Mouse (Mus musculus): ENCODE measurements around the gene Dgki. TPM values are rescaled to one million over a fixed set of nuclear protein-coding genes. Genes with fewer than 3 reads are reported as not detected.

Gene Dgki
- total and polyA plus RNA-seq, 3 experiments: 4.4 to 8.7 (median 7.7) TPM

GRCm38 (mm10) chr6:37195766-37196165 lies 104.2 kb downstream of the Dgki start:
- H3K4me3 ChIP-seq (replicated peaks in 1 of 3; ENCODE audit: low read depth in 2 of 3, low read length in 2 of 3, poor library complexity in 1 of 3): no peak overlapping the region
- H3K9ac ChIP-seq (ENCODE audit: insufficient read depth, low read depth): no peak overlapping the region
- no peaks in the 10 kb centered on the region for H3K79me2 ChIP-seq (replicated peaks; ENCODE audit: control insufficient read depth, extremely low read depth, insufficient read depth, poor library complexity, severe bottlenecking)
- peaks cover 0 to 11% of the 10 kb centered on the region in 2 experiments for H3K36me3 ChIP-seq (replicated peaks in 1 of 2; ENCODE audit: control insufficient read depth in 1 of 2, insufficient read depth in 1 of 2, low read length in 1 of 2)
- TF ChIP-seq SMC3 (IDR thresholded peaks at IDR 0.05; ENCODE audit: low read depth, low read length): peak; percentile 14; the same call in 1 of the 2 replicates
- peak; percentile 30 for TF ChIP-seq RAD21 (IDR thresholded peaks at IDR 0.05; ENCODE audit: low read depth, low read length)
- TF ChIP-seq MEF2A (IDR thresholded peaks at IDR 0.05; ENCODE audit: borderline replicate concordance, low read depth, low read length): peak; percentile 58; the same call in 1 of the 2 replicates
- no peak for TF ChIP-seq POLR2A (IDR thresholded peaks at IDR 0.05; ENCODE audit: low read depth, low read length)
- no peak for TF ChIP-seq ELF1 (IDR thresholded peaks at IDR 0.05; ENCODE audit: low read depth, low read length)
- peak; percentile 54 for TF ChIP-seq ETS1 (conservative IDR thresholded peaks at IDR 0.05; ENCODE audit: low read depth, low read length)
- no peak for TF ChIP-seq ZNF384 (IDR thresholded peaks at IDR 0.05; ENCODE audit: low read depth, low read length)
- peak; percentile 55 for TF ChIP-seq EP300 (IDR thresholded peaks at IDR 0.05; ENCODE audit: low read length)
- TF ChIP-seq HCFC1 (IDR thresholded peaks at IDR 0.05; ENCODE audit: low read depth, low read length): no peak
- TF ChIP-seq SIN3A (IDR thresholded peaks at IDR 0.05; ENCODE audit: low read length): no peak
- TF ChIP-seq CTCF (conservative IDR thresholded peaks at IDR 0.05 in 1 of 2, IDR thresholded peaks at IDR 0.05 in 1 of 2; ENCODE audit: low read depth in 2 of 2, low read length in 2 of 2): peak in 1 of 2 experiments; percentile 22; a peak in 1 of 4 replicates
- H3K4me2 ChIP-seq (ENCODE audit: insufficient read depth, low read depth, poor library complexity, severe bottlenecking): no peak overlapping the region
- no peaks in the 10 kb centered on the region for H3K9me3 ChIP-seq (replicated peaks; ENCODE audit: low read length)
- H3K27ac ChIP-seq (ENCODE audit: insufficient read depth, low read depth): no peak overlapping the region
- no peak for DNase-seq (ENCODE audit: extremely low read depth)
- dilution Hi-C loops (cut with MboI; ENCODE audit: extremely low pct_ligation_motif_present, extremely low pct_unique_long_range_greater_than_20kb, low sequenced_read_pairs) (no loop called here), in situ Hi-C loops (cut with MboI; ENCODE audit: low pct_ligation_motif_present, low pct_unique_long_range_greater_than_20kb, low sequenced_read_pairs) (loop anchor here (10.0 kb wide), 1 partner anchor 259 kb away; no protein-coding TSS in a partner anchor)
- peaks cover 14 to 45% of the 10 kb centered on the region in 2 experiments for H3K4me1 ChIP-seq (ENCODE audit: control insufficient read depth in 1 of 2, insufficient read depth in 2 of 2)
- H3K27me3 ChIP-seq (replicated peaks): no peaks in the 10 kb centered on the region

DNA sequence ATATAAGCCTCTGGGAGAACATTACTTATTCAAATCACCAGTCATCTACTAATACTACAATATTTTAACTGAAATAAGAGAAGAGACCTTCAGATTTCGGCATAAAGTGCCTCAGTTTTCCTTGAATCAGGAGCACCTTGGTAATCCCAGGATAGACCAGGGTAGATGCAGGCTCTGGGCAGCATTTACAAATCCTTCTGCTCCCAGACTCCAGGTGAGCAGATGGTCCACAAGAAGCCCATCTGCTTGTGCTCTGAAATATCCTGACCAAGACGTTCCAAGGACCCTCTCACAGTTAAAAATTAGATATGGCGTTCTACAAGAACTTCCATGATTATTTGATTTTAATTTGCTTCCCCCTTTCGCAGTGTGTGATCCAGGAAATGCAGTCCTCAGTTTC lies 118.0 kb downstream of the Dgki start:
- Histone ChIP-seq H3K9ac (ENCODE audit: insufficient read depth, low read depth) (no peak overlapping the region), H3K4me2 (ENCODE audit: insufficient read depth, low read depth, poor library complexity, severe bottlenecking) (no peak overlapping the region), H3K36me3 (replicated peaks in 1 of 2; ENCODE audit: control insufficient read depth in 1 of 2, insufficient read depth in 1 of 2, low read length in 1 of 2) (peaks cover 0 to 6% of the 10 kb centered on the region in 2 experiments), H3K4me3 (replicated peaks in 1 of 3; ENCODE audit: low read depth in 2 of 3, low read length in 2 of 3, poor library complexity in 1 of 3) (no peak overlapping the region), H3K9me3 (replicated peaks; ENCODE audit: low read length) (no peaks in the 10 kb centered on the region), H3K79me2 (replicated peaks; ENCODE audit: control insufficient read depth, extremely low read depth, insufficient read depth, poor library complexity, severe bottlenecking) (no peaks in the 10 kb centered on the region), H3K27me3 (replicated peaks) (no peaks in the 10 kb centered on the region), H3K4me1 (ENCODE audit: control insufficient read depth in 1 of 2, insufficient read depth in 2 of 2) (no peaks in the 10 kb centered on the region; a peak in 1 of 4 replicates), H3K27ac (ENCODE audit: insufficient read depth, low read depth) (no peak overlapping the region)
- TF ChIP-seq CHD1 (IDR thresholded peaks at IDR 0.05; ENCODE audit: low read depth, low read length) (no peak), MYC (IDR thresholded peaks at IDR 0.05; ENCODE audit: low read depth, low read length) (no peak), POLR2A (IDR thresholded peaks at IDR 0.05; ENCODE audit: low read depth, low read length) (no peak), TBP (conservative IDR thresholded peaks at IDR 0.05; ENCODE audit: low read depth, low read length) (no peak)
- DNase-seq (ENCODE audit: extremely low read depth): no peak
- dilution Hi-C loops (cut with MboI; ENCODE audit: extremely low pct_ligation_motif_present, extremely low pct_unique_long_range_greater_than_20kb, low sequenced_read_pairs): no loop called here
- in situ Hi-C loops (cut with MboI; ENCODE audit: low pct_ligation_motif_present, low pct_unique_long_range_greater_than_20kb, low sequenced_read_pairs): no loop called here

Measured in CH12.LX (cell line).